Mouse (Mus musculus) midbrain, embryonic 12.5 days (tissue): ENCODE results near the gene Rnase12. TPM values are rescaled to one million over a fixed set of nuclear protein-coding genes. Genes with fewer than 3 reads are reported as not detected.

ENCODE experiments used
- ATAC-seq: fragments of 200-750 bp; cut with Nextera tagmentation; 2 replicates; pipeline ENCODE4 v1.8.0; 2017; ENCODE audit warnings: low read depth, moderate TSS enrichment, moderate library complexity; ENCODE audit not compliant: low FRiP score
- H3K27ac ChIP-seq: fragments of 300-500 bp; sonication (generic); replicated peaks from 2 replicates; pipeline ENCODE4 v1.5.1; 2016; ENCODE audit warnings: mild to moderate bottlenecking
- H3K27me3 ChIP-seq: fragments of 300-500 bp; sonication (generic); 2 replicates; pipeline ENCODE4 v1.6.1; 2016; ENCODE audit warnings: mild to moderate bottlenecking
- H3K36me3 ChIP-seq: fragments of 300-500 bp; sonication (generic); 2 replicates; pipeline ENCODE4 v1.6.1; 2016
- H3K4me1 ChIP-seq: fragments of 300-500 bp; sonication (generic); 2 replicates; pipeline ENCODE4 v1.6.1; 2016
- H3K4me2 ChIP-seq: fragments of 300-500 bp; sonication (generic); replicated peaks from 2 replicates; pipeline ENCODE4 v1.6.1; 2016; ENCODE audit warnings: mild to moderate bottlenecking, moderate library complexity
- H3K4me3 ChIP-seq: fragments of 300-500 bp; sonication (generic); 2 replicates; pipeline ENCODE4 v1.5.1; 2016; ENCODE audit warnings: mild to moderate bottlenecking
- H3K9ac ChIP-seq: fragments of 300-500 bp; sonication (generic); replicated peaks from 2 replicates; pipeline ENCODE4 v1.6.1; 2016; ENCODE audit warnings: mild to moderate bottlenecking, moderate library complexity
- H3K9me3 ChIP-seq: fragments of 300-500 bp; sonication (generic); 2 replicates; pipeline ENCODE4 v1.6.1; 2016; ENCODE audit warnings: mild to moderate bottlenecking
- WGBS: fragments of 180-500 bp; shearing (Covaris S2); methylation state at CpG from one replicate; pipeline ENCODE4 v1.1.7; 2016; 5-methylcytosine and 5-hydroxymethylcytosine counted together
- polyA plus RNA-seq: library from polyadenylated mRNA; unstranded; fragments of >200 nt; fragmentation: Nextera tagmentation; extraction: Ambion mirVana; gene quantifications from 2 replicates; pipeline ENCODE4 v1.2.1, GENCODE M21; 2016

Rnase12 gene
- polyA plus RNA-seq, 1 experiment from 2014 or later: not detected

GRCm38 (mm10) chr14:51081035-51081434 lies 23.6 kb upstream of the Rnase12 start:
- Histone ChIP-seq H3K27me3 (peaks cover 29% of the 10 kb centered on the region), H3K4me1 (peaks cover 13% of the 10 kb centered on the region), H3K36me3 (no peaks in the 10 kb centered on the region), H3K9ac (no peak overlapping the region), H3K9me3 (no peaks in the 10 kb centered on the region), H3K27ac (no peak overlapping the region), H3K4me3 (no peak overlapping the region), H3K4me2 (no peak overlapping the region)
- 96% methylated on average over 2 of the region's 2 CpGs for WGBS
- no peak for ATAC-seq

- no peak overlapping the region for H3K27ac ChIP-seq
- no peak for ATAC-seq
- H3K4me2 ChIP-seq: no peak overlapping the region
- H3K4me3 ChIP-seq: no peak overlapping the region
- H3K9me3 ChIP-seq: no peaks in the 10 kb centered on the region
- no peaks in the 10 kb centered on the region for H3K36me3 ChIP-seq
- H3K4me1 ChIP-seq: peaks cover 13% of the 10 kb centered on the region
- H3K9ac ChIP-seq: no peak overlapping the region
- WGBS: 87% methylated on average over 1 of the region's 1 CpGs
- peaks cover 22% of the 10 kb centered on the region for H3K27me3 ChIP-seq
Observed at GRCm38 (mm10) chr14:51079180-51079579, 21.7 kb upstream of the Rnase12 start.

DNA sequence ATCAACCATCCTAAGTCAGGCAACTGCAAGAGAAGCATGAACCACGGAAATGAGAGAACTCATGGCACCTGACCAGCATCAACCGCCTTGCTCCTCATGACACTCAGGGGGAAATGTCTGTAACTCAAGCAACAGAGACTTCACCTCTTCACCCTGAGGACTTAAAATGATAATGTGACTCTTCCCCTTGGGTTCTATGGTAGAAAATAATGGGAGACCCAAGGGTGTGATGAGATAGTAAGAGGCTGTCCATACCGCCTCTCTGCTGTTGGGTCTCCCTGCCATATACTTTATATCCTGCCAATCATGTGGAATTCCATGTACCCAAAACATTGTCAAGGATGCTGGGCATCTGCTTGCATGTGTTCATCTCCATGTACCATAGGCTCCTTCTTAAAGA lies 16.9 kb upstream of the Rnase12 start, which contains the start of gene Olfr750:
Olfr750 (minus strand) TSS at position 101 of the 400 bp plus-strand sequence.
- Histone ChIP-seq H3K4me1 (no peaks in the 10 kb centered on the region), H3K9me3 (no peaks in the 10 kb centered on the region), H3K27me3 (no peaks in the 10 kb centered on the region), H3K9ac (no peak within 1 kb of the TSS), H3K36me3 (no peaks in the 10 kb centered on the region), H3K27ac (no peak within 1 kb of the TSS), H3K4me2 (no peak within 1 kb of the TSS), H3K4me3 (no peak within 1 kb of the TSS)
- WGBS: 90% methylated on average over 3 of the region's 3 CpGs
- no peak for ATAC-seq

GRCm38 (mm10) chr14:51069617-51070016 lies 12.2 kb upstream of the Rnase12 start:
- no peak overlapping the region for H3K9ac ChIP-seq
- 0 out of 2 replicates have a peak, but pooled peaks cover 4% of the 10 kb centered on the region for H3K27me3 ChIP-seq
- H3K27ac ChIP-seq: no peak overlapping the region
- H3K4me2 ChIP-seq: no peak overlapping the region
- H3K4me1 ChIP-seq: no peaks in the 10 kb centered on the region
- H3K36me3 ChIP-seq: no peaks in the 10 kb centered on the region
- no peak for ATAC-seq
- 80% methylated on average over 2 of the region's 2 CpGs for WGBS
- H3K9me3 ChIP-seq: no peaks in the 10 kb centered on the region
- H3K4me3 ChIP-seq: no peak overlapping the region

DNA sequence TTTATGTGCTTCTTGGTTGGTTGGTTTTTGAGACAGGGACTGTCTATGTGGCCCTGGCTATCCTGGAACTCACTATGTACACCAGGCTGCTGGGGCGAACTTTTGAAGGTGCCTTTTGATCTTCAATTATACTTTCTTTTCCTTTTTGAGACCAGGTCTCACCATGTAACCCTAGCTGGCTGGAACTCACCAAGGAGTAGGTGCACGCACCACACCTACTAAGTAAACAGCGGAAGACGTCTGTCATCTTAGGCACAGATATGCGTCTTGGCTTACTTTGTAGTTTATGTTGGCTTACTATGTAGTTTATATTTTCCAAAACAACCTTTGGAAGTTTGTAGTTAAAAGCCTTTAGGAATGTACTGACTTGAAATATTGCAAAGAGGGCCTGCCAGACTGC lies 11.5 kb upstream of the Rnase12 start:
- ATAC-seq: no peak
- 0 out of 2 replicates have a peak, but pooled peaks cover 4% of the 10 kb centered on the region for H3K27me3 ChIP-seq
- no peak overlapping the region for H3K4me3 ChIP-seq
- no peaks in the 10 kb centered on the region for H3K4me1 ChIP-seq
- 92% methylated on average over 5 of the region's 5 CpGs for WGBS
- H3K4me2 ChIP-seq: no peak overlapping the region
- no peaks in the 10 kb centered on the region for H3K36me3 ChIP-seq
- no peak overlapping the region for H3K9ac ChIP-seq
- no peaks in the 10 kb centered on the region for H3K9me3 ChIP-seq
- H3K27ac ChIP-seq: no peak overlapping the region

GRCm38 (mm10) chr14:51060761-51061160 lies 3.3 kb upstream of the Rnase12 start:
- ATAC-seq: no peak
- Histone ChIP-seq H3K27me3 (no peaks in the 10 kb centered on the region), H3K36me3 (no peaks in the 10 kb centered on the region), H3K4me2 (no peak overlapping the region), H3K27ac (no peak overlapping the region), H3K9ac (no peak overlapping the region), H3K4me3 (no peak overlapping the region), H3K4me1 (0 out of 2 replicates have a peak, but pooled peaks cover 2% of the 10 kb centered on the region), H3K9me3 (no peaks in the 10 kb centered on the region)
- 89% methylated on average over 5 of the region's 5 CpGs for WGBS

- Histone ChIP-seq H3K27me3 (peaks cover 4% of the 10 kb centered on the region; the same call in 1 of the 2 replicates), H3K36me3 (no peaks in the 10 kb centered on the region), H3K9me3 (no peaks in the 10 kb centered on the region), H3K27ac (no peak overlapping the region), H3K9ac (no peak overlapping the region), H3K4me3 (no peak overlapping the region), H3K4me1 (peaks cover 12% of the 10 kb centered on the region; the same call in 1 of the 2 replicates), H3K4me2 (peak overlapping the region; percentile 2; the same call in 1 of the 2 replicates)
- 21% methylated on average over 13 of the region's 13 CpGs for WGBS
- ATAC-seq: 0 out of 2 replicates have a peak, but pooled peaks have one; percentile 38
Observed at GRCm38 (mm10) chr14:51054243-51055237, 2.9 kb downstream of the Rnase12 start.

GRCm38 (mm10) chr14:51053176-51053575 lies 4.3 kb downstream of the Rnase12 start:
- ATAC-seq: no peak
- H3K4me1 ChIP-seq: peaks cover 12% of the 10 kb centered on the region; the same call in 1 of the 2 replicates
- H3K27me3 ChIP-seq: peaks cover 4% of the 10 kb centered on the region; the same call in 1 of the 2 replicates
- H3K9ac ChIP-seq: no peak overlapping the region
- no peaks in the 10 kb centered on the region for H3K36me3 ChIP-seq
- no peak overlapping the region for H3K4me3 ChIP-seq
- no peak overlapping the region for H3K4me2 ChIP-seq
- WGBS: 39% methylated on average over 5 of the region's 5 CpGs
- no peaks in the 10 kb centered on the region for H3K9me3 ChIP-seq
- H3K27ac ChIP-seq: no peak overlapping the region

GRCm38 (mm10) chr14:51051941-51052340 lies 5.5 kb downstream of the Rnase12 start:
- H3K4me1 ChIP-seq: peaks cover 12% of the 10 kb centered on the region; the same call in 1 of the 2 replicates
- H3K36me3 ChIP-seq: no peaks in the 10 kb centered on the region
- H3K9ac ChIP-seq: no peak overlapping the region
- 67% methylated on average over 5 of the region's 5 CpGs for WGBS
- no peak overlapping the region for H3K27ac ChIP-seq
- H3K4me2 ChIP-seq: no peak overlapping the region
- H3K4me3 ChIP-seq: no peak overlapping the region
- no peaks in the 10 kb centered on the region for H3K9me3 ChIP-seq
- no peak for ATAC-seq
- H3K27me3 ChIP-seq: peaks cover 4% of the 10 kb centered on the region; the same call in 1 of the 2 replicates

GRCm38 (mm10) chr14:51050063-51050462 lies 7.4 kb downstream of the Rnase12 start, which contains the start of gene Rnase11:
Gene Rnase11 (minus strand): TSS chr14:51050163.
- WGBS: 93% methylated on average over 2 of the region's 2 CpGs
- Histone ChIP-seq H3K4me2 (no peak within 1 kb of the TSS), H3K4me1 (peaks cover 12% of the 10 kb centered on the region; the same call in 1 of the 2 replicates), H3K27me3 (peaks cover 4% of the 10 kb centered on the region; the same call in 1 of the 2 replicates), H3K27ac (no peak within 1 kb of the TSS), H3K9me3 (no peaks in the 10 kb centered on the region), H3K9ac (no peak within 1 kb of the TSS), H3K36me3 (no peaks in the 10 kb centered on the region), H3K4me3 (no peak within 1 kb of the TSS)
- no peak for ATAC-seq

DNA sequence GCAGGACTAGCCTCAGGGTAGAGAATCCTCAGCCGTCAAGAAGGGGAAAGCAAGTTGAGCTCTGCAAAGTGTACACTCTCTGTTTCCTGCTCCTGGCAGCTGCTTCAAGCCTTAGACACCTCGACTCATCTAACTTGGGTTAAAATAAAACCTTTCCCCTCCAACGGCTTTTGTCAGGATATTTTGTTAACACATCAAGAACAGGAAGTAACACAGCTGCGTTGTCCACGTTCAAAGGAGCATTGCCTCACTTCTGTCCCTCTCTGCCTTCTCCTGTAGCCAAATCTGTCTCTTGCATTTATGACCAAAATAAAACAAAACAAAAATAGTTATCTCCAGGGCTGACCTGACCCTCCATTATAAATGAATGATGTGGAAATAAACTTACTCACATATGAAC lies 9.6 kb downstream of the Rnase12 start:
- H3K4me2 ChIP-seq: no peak overlapping the region
- no peak for ATAC-seq
- H3K4me1 ChIP-seq: no peaks in the 10 kb centered on the region
- H3K27ac ChIP-seq: no peak overlapping the region
- 0 out of 2 replicates have a peak, but pooled peaks cover 4% of the 10 kb centered on the region for H3K27me3 ChIP-seq
- H3K36me3 ChIP-seq: no peaks in the 10 kb centered on the region
- no peak overlapping the region for H3K4me3 ChIP-seq
- H3K9me3 ChIP-seq: no peaks in the 10 kb centered on the region
- WGBS: 81% methylated on average over 5 of the region's 5 CpGs
- H3K9ac ChIP-seq: no peak overlapping the region

DNA sequence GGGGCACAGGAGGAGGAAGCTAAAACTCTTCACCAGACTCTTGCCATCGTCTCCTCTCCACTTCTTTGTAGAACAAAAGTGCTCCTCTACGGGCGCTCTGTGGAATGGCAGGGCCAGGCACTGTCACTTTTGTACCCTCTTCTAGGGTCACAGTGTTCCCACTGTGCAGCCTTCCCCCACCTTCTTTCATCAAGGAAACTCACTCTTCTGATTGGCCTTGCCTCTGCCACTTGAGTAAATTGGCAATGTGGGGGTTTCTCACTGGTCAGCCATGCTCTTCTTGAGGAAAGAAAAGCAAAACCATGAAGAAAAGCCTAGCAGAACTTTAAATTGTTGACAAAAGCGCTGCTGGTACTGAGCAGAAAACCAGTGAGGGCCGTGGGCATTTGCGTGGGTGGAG lies 15.7 kb downstream of the Rnase12 start, which contains the start of gene Rnase9:
Rnase9 (minus strand) TSS at position 101 of the 400 bp plus-strand sequence.
- no peak within 1 kb of the TSS for H3K27ac ChIP-seq
- no peak within 1 kb of the TSS for H3K9ac ChIP-seq
- WGBS: 62% methylated on average over 6 of the region's 6 CpGs
- no peak for ATAC-seq
- no peaks in the 10 kb centered on the region for H3K9me3 ChIP-seq
- H3K4me1 ChIP-seq: no peaks in the 10 kb centered on the region
- no peak within 1 kb of the TSS for H3K4me2 ChIP-seq
- no peaks in the 10 kb centered on the region for H3K36me3 ChIP-seq
- H3K27me3 ChIP-seq: no peaks in the 10 kb centered on the region
- no peak within 1 kb of the TSS for H3K4me3 ChIP-seq
